Mouse (Mus musculus): Measurements from ENCODE around the gene Olfr196. TPM values are rescaled to one million over a fixed set of nuclear protein-coding genes. Genes with fewer than 3 reads are reported as not detected.

Olfr196 gene
- polyA plus RNA-seq, 1 experiment from 2014 or later = not detected

DNA sequence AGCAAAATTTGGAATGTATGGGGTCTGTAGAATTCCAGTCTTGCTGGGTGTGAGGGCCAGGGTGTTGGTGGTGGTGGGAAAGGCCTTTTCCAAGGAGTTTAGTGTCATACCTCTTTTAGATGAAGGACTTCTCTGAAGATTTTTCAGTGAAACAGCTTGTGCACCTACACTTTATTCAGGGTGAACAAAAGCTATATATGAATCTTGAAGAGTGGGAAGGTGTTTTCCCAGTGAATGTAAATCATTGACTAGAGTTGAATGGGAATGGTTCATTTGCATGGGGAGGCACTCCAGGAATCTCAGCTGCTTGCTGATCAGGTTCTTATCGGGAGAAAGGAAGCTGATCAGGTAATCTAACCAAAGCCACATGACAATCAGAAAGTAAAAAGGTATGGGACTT is 39.5 kb downstream of the Olfr196 start:
- H3K4me2 ChIP-seq = no peak overlapping the region
- TF ChIP-seq CTCF (IDR thresholded peaks at IDR 0.05; ENCODE audit: low read depth) = no peak
- ATAC-seq (ENCODE audit: insufficient read depth) = no peak
- H3K9ac ChIP-seq = no peak overlapping the region
- H3K27ac ChIP-seq (ENCODE audit: low read depth) = no peak overlapping the region
- whole genome bisulfite sequencing = 82% methylated on average over 1 of the region's 1 CpGs
- no peaks in the 10 kb centered on the region for H3K27me3 ChIP-seq (ENCODE audit: insufficient read depth, low read length)
- DNase-seq = no peak
- no peak overlapping the region for H3K4me3 ChIP-seq (ENCODE audit: low read depth, low read length)
- no peaks in the 10 kb centered on the region for H3K4me1 ChIP-seq (ENCODE audit: insufficient read depth)
- no peaks in the 10 kb centered on the region for H3K36me3 ChIP-seq (ENCODE audit: insufficient read depth)
- no peaks in the 10 kb centered on the region for H3K9me3 ChIP-seq (ENCODE audit: low read depth, low read length)

DNA sequence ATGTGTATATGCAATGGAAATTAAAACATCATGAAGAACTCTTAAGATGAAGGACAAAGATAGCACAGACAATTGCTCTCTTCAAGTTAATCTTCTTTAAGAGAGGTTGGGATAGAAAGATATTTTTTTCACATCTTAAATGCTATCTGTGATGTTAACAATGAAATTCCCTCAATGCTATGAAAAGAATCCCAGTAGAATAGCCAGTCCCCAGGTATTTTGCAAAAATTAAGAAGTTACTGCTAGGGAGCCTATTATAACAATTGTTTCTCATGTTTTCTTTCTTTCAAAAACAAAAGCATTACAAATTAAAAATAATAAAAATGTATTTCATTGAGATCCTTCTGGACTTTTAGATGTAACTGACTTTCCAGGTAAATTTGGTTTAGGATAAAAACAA is 49.3 kb downstream of the Olfr196 start, which contains the start of gene Olfr194:
Gene Olfr194, minus strand, starts transcription at position 101 of the 400 bp plus-strand sequence.
- Histone ChIP-seq H3K27ac (ENCODE audit: low read depth) (no peak within 1 kb of the TSS), H3K27me3 (ENCODE audit: insufficient read depth, low read length) (no peaks in the 10 kb centered on the region), H3K4me3 (ENCODE audit: low read depth, low read length) (no peak within 1 kb of the TSS), H3K36me3 (ENCODE audit: insufficient read depth) (no peaks in the 10 kb centered on the region), H3K9me3 (ENCODE audit: low read depth, low read length) (no peaks in the 10 kb centered on the region), H3K4me2 (no peak within 1 kb of the TSS), H3K4me1 (ENCODE audit: insufficient read depth) (no peaks in the 10 kb centered on the region), H3K9ac (no peak within 1 kb of the TSS)
- no peak for ATAC-seq (ENCODE audit: insufficient read depth)
- no peak for TF ChIP-seq CTCF (IDR thresholded peaks at IDR 0.05; ENCODE audit: low read depth)
- no peak for DNase-seq

Other genes starting within 250 kb of the Olfr196 start
- gene Olfr181, start 241.7 kb downstream of the Olfr196 start, polyA plus RNA-seq (2014; fragmentation: Nextera tagmentation; extraction: Ambion mirVana) = not detected in 2 replicates
- not detected in 2 replicates for gene Olfr180, start 241.1 kb downstream of the Olfr196 start, polyA plus RNA-seq (2014; fragmentation: Nextera tagmentation; extraction: Ambion mirVana)
- not detected in 2 replicates for gene Olfr183, start 175.1 kb downstream of the Olfr196 start, polyA plus RNA-seq (2014; fragmentation: Nextera tagmentation; extraction: Ambion mirVana)
- gene Olfr186, start 140.2 kb downstream of the Olfr196 start, polyA plus RNA-seq (2014; fragmentation: Nextera tagmentation; extraction: Ambion mirVana) = not detected in 2 replicates
- gene Olfr187, start 130.7 kb downstream of the Olfr196 start, polyA plus RNA-seq (2014; fragmentation: Nextera tagmentation; extraction: Ambion mirVana) = not detected in 2 replicates
- gene Olfr190, start 92.4 kb downstream of the Olfr196 start, polyA plus RNA-seq (2014; fragmentation: Nextera tagmentation; extraction: Ambion mirVana) = not detected in 2 replicates
- gene Olfr191, start 80.6 kb downstream of the Olfr196 start, polyA plus RNA-seq (2014; fragmentation: Nextera tagmentation; extraction: Ambion mirVana) = not detected in 2 replicates
- gene Olfr193, start 58.6 kb downstream of the Olfr196 start, polyA plus RNA-seq (2014; fragmentation: Nextera tagmentation; extraction: Ambion mirVana) = not detected in 2 replicates
- not detected in 2 replicates for gene Olfr194, start 49.4 kb downstream of the Olfr196 start, polyA plus RNA-seq (2014; fragmentation: Nextera tagmentation; extraction: Ambion mirVana)
- not detected in 2 replicates for gene Olfr195, start 23.4 kb downstream of the Olfr196 start, polyA plus RNA-seq (2014; fragmentation: Nextera tagmentation; extraction: Ambion mirVana)
- not detected in 2 replicates for gene Olfr198, start 33.1 kb upstream of the Olfr196 start, polyA plus RNA-seq (2014; fragmentation: Nextera tagmentation; extraction: Ambion mirVana)
- not detected in 2 replicates for gene Olfr199, start 49.3 kb upstream of the Olfr196 start, polyA plus RNA-seq (2014; fragmentation: Nextera tagmentation; extraction: Ambion mirVana)
- gene Olfr201, start 102.2 kb upstream of the Olfr196 start, polyA plus RNA-seq (2014; fragmentation: Nextera tagmentation; extraction: Ambion mirVana) = not detected in 2 replicates
- not detected in 2 replicates for gene Olfr202, start 116.3 kb upstream of the Olfr196 start, polyA plus RNA-seq (2014; fragmentation: Nextera tagmentation; extraction: Ambion mirVana)
- gene Olfr203, start 128.4 kb upstream of the Olfr196 start, polyA plus RNA-seq (2014; fragmentation: Nextera tagmentation; extraction: Ambion mirVana) = not detected in 2 replicates
- gene Olfr204, start 147.8 kb upstream of the Olfr196 start, polyA plus RNA-seq (2014; fragmentation: Nextera tagmentation; extraction: Ambion mirVana) = not detected in 2 replicates
- gene Olfr205, start 160.7 kb upstream of the Olfr196 start, polyA plus RNA-seq (2014; fragmentation: Nextera tagmentation; extraction: Ambion mirVana) = not detected in 2 replicates
- gene Olfr206, start 178.8 kb upstream of the Olfr196 start, polyA plus RNA-seq (2014; fragmentation: Nextera tagmentation; extraction: Ambion mirVana) = not detected in 2 replicates
- gene Olfr209, start 193.5 kb upstream of the Olfr196 start, polyA plus RNA-seq (2014; fragmentation: Nextera tagmentation; extraction: Ambion mirVana) = not detected in 2 replicates
- gene Gabrr3, start 236.9 kb upstream of the Olfr196 start, polyA plus RNA-seq (2014; fragmentation: Nextera tagmentation; extraction: Ambion mirVana) = not detected in 2 replicates

All from lung, embryonic 14.5 days (tissue).